Mouse (Mus musculus) Patski (cell line): ENCODE data around the gene Slc6a6. TPM values are rescaled to one million over a fixed set of nuclear protein-coding genes. Genes with fewer than 3 reads are reported as not detected.

Experiments used
- ATAC-seq: fragments of 100-300 bp; one replicate; pipeline ENCODE4 v1.8.0; 2021
- CTCF ChIA-PET: fragments of 350-600 bp; sonication (Branson Sonifier 250); formaldehyde crosslinking; loops from one replicate; lab custom pipeline; 2022; ENCODE audit warnings: inconsistent platforms; lab: Charles Lee
- POLR2A ChIA-PET: fragments of 350-600 bp; sonication (Branson Sonifier 250); formaldehyde crosslinking; loops from one replicate; lab custom pipeline; 2022; ENCODE audit warnings: antibody characterized with exemption, inconsistent platforms; lab: Charles Lee
- DNase-seq: peaks from one replicate; pipeline ENCODE4 v3.0.0-alpha.2; 2011; ENCODE audit warnings: low read depth, low spot score
- H3K27me3 ChIP-seq: fragments of 371-371 bp; one replicate; pipeline ENCODE4 v1.5.1; 2021
- CTCF ChIP-seq: fragments of 100-300 bp; IDR thresholded peaks from one replicate; pipeline ENCODE4 v1.5.1; 2021
- in situ Hi-C: fragments of 300-500 bp; cut with MboI; formaldehyde crosslinking; loops from 3 replicates; pipeline ENCODE4 v1.11.1; 2018; ENCODE audit warnings: low pct_unique_long_range_greater_than_20kb, mixed read lengths
- polyA plus RNA-seq: library from polyadenylated mRNA; unstranded; gene quantifications from one replicate; pipeline ENCODE4 v1.2.3, GENCODE M21; 2021

Gene Slc6a6
- polyA plus RNA-seq, 1 experiment from 2014 or later, result 497 TPM

DNA sequence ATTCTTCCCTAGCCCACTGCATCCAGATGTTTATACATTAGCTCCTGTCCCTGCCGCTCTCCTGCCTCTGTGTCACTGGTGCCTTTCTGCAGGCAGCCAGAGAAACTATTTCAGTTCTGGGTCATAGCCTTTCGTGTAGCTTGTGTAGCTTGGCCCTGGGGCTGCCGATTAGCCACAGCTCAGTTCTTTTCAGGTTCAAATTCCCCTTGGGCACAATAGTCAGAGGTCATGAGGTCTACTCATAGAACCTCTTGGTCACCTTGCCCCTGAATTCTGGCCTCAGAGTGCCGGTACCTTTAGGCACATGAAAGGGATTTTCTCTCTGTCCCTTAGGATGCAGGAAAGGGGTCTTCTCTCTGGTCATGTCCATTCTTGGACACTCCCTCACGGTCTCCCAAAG lies 62.9 kb downstream of the Slc6a6 start:
- no peak for TF ChIP-seq CTCF
- ATAC-seq (no peak), DNase-seq (no peak)
- no peaks in the 10 kb centered on the region for H3K27me3 ChIP-seq
- ChIA-PET CTCF (interaction anchor here (0.6 to 1.6 kb wide), 4 partner anchors 27 to 219 kb away, joined by 3 to 4 read pairs (median 3); no protein-coding TSS in a partner anchor), POLR2A (interaction anchor here (1.0 to 1.4 kb wide), 2 partner anchors 57 to 172 kb away, joined by 4 read pairs; no protein-coding TSS in a partner anchor)
- in situ Hi-C loops, result loop anchor here (5.0 kb wide), 2 partner anchors 174 to 214 kb away; no protein-coding TSS in a partner anchor

DNA sequence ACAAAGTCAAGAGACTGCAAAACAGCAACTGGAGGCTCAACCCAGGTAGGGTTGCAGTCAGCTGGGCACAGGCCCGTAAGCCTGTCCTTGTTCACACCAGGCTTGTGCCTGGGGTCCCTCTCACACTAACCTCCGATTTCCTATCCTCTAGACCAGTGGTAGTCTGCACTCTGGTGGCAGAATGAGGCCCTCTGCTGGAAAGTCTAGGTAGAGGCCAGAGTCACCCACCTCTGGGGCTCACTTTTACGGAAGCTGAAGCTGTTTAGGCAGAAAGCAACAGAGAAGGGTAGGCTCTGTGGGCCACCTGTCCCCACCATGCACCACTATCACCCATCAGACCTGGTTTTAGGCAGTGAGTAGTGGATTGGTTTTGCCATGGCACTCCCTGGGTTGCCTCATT lies 67.1 kb downstream of the Slc6a6 start:
- TF ChIP-seq CTCF, result no peak
- no peak for ATAC-seq
- in situ Hi-C loops, result no loop called here
- H3K27me3 ChIP-seq, result no peaks in the 10 kb centered on the region
- no peak for DNase-seq
- POLR2A ChIA-PET, result interaction anchor here (0.8 kb wide), 1 partner anchor 19 kb away, joined by 3 read pairs; no protein-coding TSS in a partner anchor
- CTCF ChIA-PET, result no interaction called here

DNA sequence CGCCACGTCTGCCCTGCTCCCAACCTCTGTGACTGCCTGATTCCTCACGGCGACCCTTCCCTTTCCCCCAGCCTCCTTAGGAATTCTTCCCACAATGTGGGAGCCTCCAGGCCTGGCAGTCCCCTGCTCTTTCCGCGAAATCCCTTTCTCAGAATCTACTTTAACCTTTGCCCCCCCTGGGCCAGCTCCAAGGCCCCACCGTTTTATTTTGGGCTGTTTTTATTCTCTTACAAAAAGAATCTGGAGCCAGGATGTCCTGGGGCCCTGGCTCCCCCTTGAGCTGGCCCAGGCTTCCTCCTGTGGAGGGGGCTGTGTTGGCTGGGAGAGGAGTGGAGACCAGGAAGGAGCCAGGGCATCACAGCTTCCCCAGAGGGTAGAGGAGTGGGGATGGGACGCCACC lies 69.0 kb downstream of the Slc6a6 start:
- no peak for TF ChIP-seq CTCF
- in situ Hi-C loops, result no loop called here
- CTCF ChIA-PET, result no interaction called here
- POLR2A ChIA-PET, result no interaction called here
- DNase-seq, result no peak
- ATAC-seq, result no peak
- no peaks in the 10 kb centered on the region for H3K27me3 ChIP-seq

DNA sequence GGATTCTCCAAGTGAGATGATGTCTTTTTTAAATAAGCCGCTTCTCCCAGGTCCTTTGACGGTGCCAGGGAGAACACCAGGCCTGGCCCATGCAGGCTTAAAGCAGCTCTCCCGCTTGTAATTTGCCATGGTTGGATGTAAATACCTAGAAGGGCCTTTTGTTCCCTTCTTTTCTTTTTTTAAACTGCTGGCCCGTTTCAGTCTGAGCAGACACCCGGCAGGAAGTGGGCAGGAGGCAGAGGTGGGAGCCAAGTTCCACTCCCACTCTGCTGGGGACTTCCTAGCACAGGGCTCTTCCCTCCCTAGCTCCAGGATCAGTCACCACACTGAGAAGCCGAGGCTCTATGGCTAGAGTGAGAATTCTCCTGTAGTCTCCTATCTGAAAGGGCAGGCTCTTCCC lies 70.2 kb downstream of the Slc6a6 start:
- ChIA-PET CTCF (interaction anchor here (1.0 to 1.4 kb wide), 2 partner anchors 210 to 279 kb away, joined by 3 read pairs; no protein-coding TSS in a partner anchor), POLR2A (interaction anchor here (1.1 kb wide), 1 partner anchor 68 kb away, joined by 3 read pairs; no protein-coding TSS in a partner anchor)
- no peaks in the 10 kb centered on the region for H3K27me3 ChIP-seq
- in situ Hi-C loops, result no loop called here
- no peak for DNase-seq
- no peak for TF ChIP-seq CTCF
- peak; percentile 17 for ATAC-seq

DNA sequence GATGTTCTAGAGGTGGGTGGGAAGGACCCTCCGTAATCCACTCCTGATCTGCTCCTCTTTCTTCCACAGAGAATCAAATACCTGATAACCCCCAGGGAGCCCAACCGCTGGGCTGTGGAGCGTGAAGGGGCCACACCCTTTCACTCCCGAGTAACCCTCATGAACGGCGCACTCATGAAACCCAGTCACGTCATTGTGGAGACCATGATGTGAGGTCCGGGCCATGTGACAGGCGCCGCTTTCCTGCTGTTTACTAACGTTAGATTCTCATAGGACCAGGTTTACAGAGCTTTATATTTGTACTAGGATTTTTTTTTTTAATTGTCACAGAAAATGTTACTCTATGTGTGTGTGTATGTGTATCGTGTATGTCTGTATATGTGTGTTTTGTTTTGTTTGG lies 71.0 kb downstream of the Slc6a6 start:
- ATAC-seq, result no peak
- no peak for TF ChIP-seq CTCF
- CTCF ChIA-PET, result interaction anchor here (1.4 kb wide), 1 partner anchor 279 kb away, joined by 3 read pairs; no protein-coding TSS in a partner anchor
- H3K27me3 ChIP-seq, result no peaks in the 10 kb centered on the region
- in situ Hi-C loops, result no loop called here
- no peak for DNase-seq
- POLR2A ChIA-PET, result interaction anchor here (0.6 kb wide), 1 partner anchor 62 kb away, joined by 3 read pairs; no protein-coding TSS in a partner anchor

DNA sequence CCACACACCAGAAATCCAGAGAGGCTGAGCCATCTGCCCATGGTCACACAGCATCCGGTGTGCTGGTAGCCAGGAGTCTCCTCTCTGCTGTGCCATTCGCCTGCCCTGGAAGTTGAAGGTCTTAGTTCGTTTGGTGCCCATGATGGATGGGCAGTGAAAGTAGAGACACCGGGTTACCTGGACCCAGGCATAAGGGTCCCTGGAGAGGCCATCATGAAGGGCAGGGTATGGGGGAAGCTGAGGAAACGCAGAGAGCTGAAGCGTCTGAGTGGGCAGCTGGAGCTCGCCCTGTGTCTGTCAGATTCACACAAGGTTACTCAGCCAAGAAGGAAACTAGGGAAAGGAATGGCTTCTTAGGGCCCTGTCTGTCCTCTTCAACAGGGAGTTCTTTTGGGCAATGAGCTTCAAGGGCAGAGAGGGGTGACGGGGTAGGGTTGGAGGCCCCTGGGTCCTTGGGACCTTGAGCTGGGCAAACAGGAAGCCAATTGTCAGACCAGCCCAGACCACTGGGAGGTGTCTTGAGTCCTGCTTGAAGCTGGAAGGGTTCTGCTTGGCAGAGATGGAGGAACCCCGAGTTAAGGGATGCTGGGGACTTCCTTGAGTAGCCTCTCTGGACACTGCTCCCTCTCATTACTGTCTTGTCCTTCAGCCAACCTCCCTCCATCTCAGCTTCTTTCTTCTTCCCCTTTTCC lies 78.3 kb downstream of the Slc6a6 start:
- no peak for ATAC-seq
- TF ChIP-seq CTCF, result no peak
- POLR2A ChIA-PET, result interaction anchor here (0.6 to 0.9 kb wide), 2 partner anchors 91 to 253 kb away, joined by 4 read pairs; no protein-coding TSS in a partner anchor
- CTCF ChIA-PET, result interaction anchor here (1.3 kb wide), 1 partner anchor 235 kb away, joined by 6 read pairs; no protein-coding TSS in a partner anchor
- in situ Hi-C loops, result no loop called here
- H3K27me3 ChIP-seq, result no peaks in the 10 kb centered on the region
- DNase-seq, result no peak

DNA sequence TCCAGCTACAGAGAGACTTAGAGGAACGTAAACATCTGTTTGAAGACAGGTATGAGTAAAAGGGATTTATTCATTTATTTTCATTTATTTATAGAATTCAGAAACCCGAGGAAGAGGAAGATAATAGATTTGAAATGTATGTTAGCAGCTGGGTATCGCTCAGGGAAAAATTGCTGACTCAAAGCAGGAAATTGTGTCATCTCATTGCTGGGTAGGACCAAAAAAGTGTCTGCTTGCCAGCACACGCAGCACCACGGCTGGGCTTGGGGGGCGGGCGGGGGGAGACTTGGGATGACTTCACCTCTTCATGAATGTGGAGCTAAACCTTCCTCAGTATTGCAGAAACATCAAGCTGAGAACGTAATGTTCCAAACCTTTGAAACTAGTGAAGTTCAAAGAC lies 83.7 kb downstream of the Slc6a6 start:
- CTCF ChIA-PET, result interaction anchor here (1.3 kb wide), 1 partner anchor 10 kb away, joined by 3 read pairs; no protein-coding TSS in a partner anchor
- no peak for TF ChIP-seq CTCF
- H3K27me3 ChIP-seq, result peaks cover 5% of the 10 kb centered on the region
- ATAC-seq, result no peak
- POLR2A ChIA-PET, result interaction anchor here (0.6 kb wide), 1 partner anchor 222 kb away, joined by 3 read pairs; no protein-coding TSS in a partner anchor
- in situ Hi-C loops, result no loop called here
- DNase-seq, result no peak

DNA sequence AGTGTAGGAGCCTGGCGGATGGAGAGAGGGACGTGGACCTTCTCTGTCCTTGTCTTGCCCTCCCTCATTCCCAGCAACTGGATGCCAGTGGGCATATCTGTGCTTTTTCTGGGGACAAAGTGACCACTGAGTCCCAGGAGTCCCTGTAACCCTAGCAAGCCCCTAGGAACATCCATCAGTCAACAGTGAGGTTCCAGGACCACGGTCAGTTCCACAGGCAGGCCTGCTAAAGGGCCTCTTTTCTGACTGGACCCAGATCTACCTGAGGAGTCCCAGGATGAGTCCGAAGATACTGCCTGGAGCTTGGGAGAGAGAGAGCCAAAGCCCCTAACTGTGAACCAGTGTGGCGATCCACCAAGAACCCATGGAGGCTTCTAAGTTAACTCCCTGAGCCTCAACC lies 90.1 kb downstream of the Slc6a6 start:
- ChIA-PET POLR2A (interaction anchor here (1.2 kb wide), 1 partner anchor 104 kb away, joined by 3 read pairs; the partner anchor contains the start of gene Ccdc174), CTCF (no interaction called here)
- no peak for DNase-seq
- no peak for ATAC-seq
- peaks cover 29% of the 10 kb centered on the region for H3K27me3 ChIP-seq
- no peak for TF ChIP-seq CTCF
- in situ Hi-C loops, result no loop called here

DNA sequence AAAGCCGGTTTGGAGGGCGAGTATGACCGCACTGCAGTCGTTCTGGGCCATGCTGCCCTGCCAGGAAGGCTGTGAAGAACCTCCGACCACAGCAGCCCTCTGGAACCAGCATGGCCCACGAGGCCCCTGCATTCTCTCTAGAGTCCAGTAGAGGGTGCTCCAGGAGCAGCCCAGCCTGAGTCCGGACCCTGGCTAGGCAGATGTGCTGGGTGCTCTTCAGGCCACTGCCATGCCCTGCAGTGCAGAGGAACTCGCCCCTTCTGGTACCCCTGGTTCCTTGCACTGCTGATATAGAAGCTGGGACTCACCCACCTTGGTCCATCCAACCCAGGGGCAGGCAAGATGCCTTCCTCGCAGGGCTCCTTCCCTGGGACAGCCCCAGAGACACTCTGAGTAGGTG lies 92.7 kb downstream of the Slc6a6 start:
- TF ChIP-seq CTCF, result no peak
- CTCF ChIA-PET, result no interaction called here
- POLR2A ChIA-PET, result no interaction called here
- DNase-seq (no peak), ATAC-seq (peak; percentile 36)
- in situ Hi-C loops, result loop anchor here (5.0 kb wide), 2 partner anchors 71 to 291 kb away; no protein-coding TSS in a partner anchor
- H3K27me3 ChIP-seq, result peaks cover 35% of the 10 kb centered on the region

DNA sequence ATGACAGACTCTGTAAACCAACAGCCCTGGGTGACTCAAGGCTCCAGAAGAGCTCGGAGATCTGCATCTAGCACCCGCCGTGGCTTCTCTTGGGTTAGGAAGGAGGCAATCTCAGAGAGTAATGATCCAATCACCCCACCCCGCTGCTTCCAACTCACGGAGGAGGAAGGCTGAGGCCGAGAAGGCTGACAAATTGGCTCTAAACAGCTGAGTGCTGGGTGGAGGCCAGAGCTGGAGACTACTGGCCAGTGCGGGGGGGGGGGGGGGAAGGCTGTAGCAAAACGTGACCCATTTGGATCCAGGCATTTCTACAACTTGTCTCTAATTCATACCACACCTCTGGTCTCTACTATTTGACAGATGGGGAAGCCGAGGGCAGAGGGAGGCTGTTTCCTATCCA lies 95.4 kb downstream of the Slc6a6 start:
- ATAC-seq (no peak), DNase-seq (no peak)
- ChIA-PET POLR2A (no interaction called here), CTCF (no interaction called here)
- H3K27me3 ChIP-seq, result peaks cover 45% of the 10 kb centered on the region
- in situ Hi-C loops, result loop anchor here (5.0 kb wide), 2 partner anchors 68 to 288 kb away; no protein-coding TSS in a partner anchor
- TF ChIP-seq CTCF, result no peak

DNA sequence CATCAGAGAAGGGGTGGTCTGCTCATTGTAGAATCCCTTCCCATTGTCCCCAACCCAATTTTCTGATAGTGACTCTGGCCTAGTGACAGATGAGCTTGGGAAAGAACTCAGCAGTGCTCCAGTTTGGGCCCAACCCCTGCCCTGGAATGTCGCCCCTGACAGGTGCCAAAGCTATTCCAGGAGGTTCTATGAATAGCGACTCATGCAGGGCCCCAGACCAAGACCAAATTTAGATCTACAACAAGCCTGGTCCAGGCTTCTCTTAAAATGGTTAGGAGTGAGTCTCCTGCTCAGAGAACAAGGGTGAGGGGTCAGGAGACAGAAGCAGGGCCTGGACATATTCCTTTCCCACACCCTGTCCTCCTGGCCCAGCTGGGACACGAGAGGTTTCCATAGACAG lies 101.2 kb downstream of the Slc6a6 start:
- ChIA-PET CTCF (no interaction called here), POLR2A (no interaction called here)
- in situ Hi-C loops, result no loop called here
- DNase-seq (no peak), ATAC-seq (no peak)
- no peak for TF ChIP-seq CTCF
- H3K27me3 ChIP-seq, result peaks cover 19% of the 10 kb centered on the region
